Mouse (Mus musculus) ES-E14 (cell line): ENCODE measurements around the gene Gm340.

Source experiments
- CHD2 ChIP-seq: IDR thresholded peaks from 2 replicates; pipeline ENCODE4 v1.6.1; 2014; ENCODE audit warnings: mild to moderate bottlenecking, low read depth, low read length, inconsistent platforms
- ZNF384 ChIP-seq: IDR thresholded peaks from 2 replicates; pipeline ENCODE4 v1.6.1; 2012; ENCODE audit warnings: low read depth, low read length, inconsistent platforms

DNA sequence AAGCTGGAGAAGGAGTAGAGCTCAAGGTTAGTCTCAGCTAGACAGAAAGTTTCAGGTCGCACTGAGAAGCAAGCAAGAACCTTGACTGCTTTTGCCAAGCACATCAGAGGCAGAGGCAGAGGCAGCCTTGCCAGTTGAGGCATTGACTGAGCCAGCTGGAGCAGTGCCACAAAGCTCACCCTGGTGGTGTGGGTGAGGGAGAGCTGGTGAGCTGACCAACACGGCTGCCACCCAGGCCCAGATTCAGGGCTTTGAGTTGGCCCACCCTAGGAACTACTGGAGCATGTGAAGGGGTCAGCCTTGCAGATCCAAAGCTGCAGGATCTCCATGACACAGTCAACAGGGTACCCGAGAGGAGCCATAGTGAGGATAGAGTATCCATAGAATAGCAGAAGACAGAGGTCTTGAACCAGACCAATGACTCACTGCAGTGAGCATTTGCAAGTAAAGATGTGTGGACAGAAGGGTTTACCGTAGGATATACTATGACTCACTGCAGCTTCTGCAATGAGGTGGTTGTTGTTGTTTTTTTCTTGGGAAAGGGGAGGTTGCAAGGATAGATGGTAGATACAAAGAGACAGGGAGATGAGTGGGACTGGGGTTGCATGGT, 2.8 kb upstream of the Gm340 start:
- no peak for TF ChIP-seq ZNF384
- TF ChIP-seq CHD2: no peak
